In genomic region chr17:87639242-87639641, GRCm38 (mm10) we compare ENCODE assay signal across 14 mouse cellular contexts. TPM values are rescaled to one million over a fixed set of nuclear protein-coding genes. Genes with fewer than 3 reads are reported as not detected.
DNase-seq lines count a peak whose midpoint lies in the region; ATAC-seq lines count a peak whose summit lies in the region.
"Had no signal": no experiment of that assay in that cellular context is flagged by ENCODE, and none has a peak within 500 bp of the region (broad histone marks: within the 10 kb centered on the region; RNA-seq: fewer than 3 reads in every experiment).

No protein-coding gene starts in this region.

- H3K27me3 ChIP-seq in kidney, embryonic 15.5 days, result peaks cover 42% of the 10 kb centered on the region

- no peaks in the 10 kb centered on the region for H3K9me3 ChIP-seq in kidney, embryonic 15.5 days (replicated peaks)
- H3K9me3 ChIP-seq: limb, embryonic 15.5 days; midbrain, embryonic 15.5 days had no signal

- no peak overlapping the region for H3K4me3 ChIP-seq in kidney, embryonic 15.5 days (replicated peaks)
- H3K4me3 ChIP-seq: limb, embryonic 15.5 days; midbrain, embryonic 15.5 days had no signal

- WGBS in kidney, embryonic 15.5 days, result 78% methylated on average over 5 of the region's 5 CpGs

- H3K9ac ChIP-seq in kidney, embryonic 15.5 days, result no peak overlapping the region
- H3K9ac ChIP-seq: limb, embryonic 15.5 days; midbrain, embryonic 15.5 days had no signal

- no peak for DNase-seq in kidney, adult 18-20 months
- DNase-seq in 416B (ENCODE audit: low read depth) (peak; percentile 19), ZHBTc4 (ENCODE audit: low read depth, low spot score) (peak; percentile 64)
- DNase-seq in c-Kit-positive CD71-positive TER-119-positive erythroid progenitor cells, embryonic 14.5 days (ENCODE audit: low spot score), result no peak
- no peak for DNase-seq in thymus, adult 18-20 months
- DNase-seq: heart, postnatal 4 days; kidney, postnatal 4 days; retina, postnatal 1 day; right cerebral cortex, postnatal 4 days had no signal

- H3K4me2 ChIP-seq in kidney, embryonic 15.5 days, result 0 out of 2 replicates have a peak overlapping the region, but pooled peaks have one; percentile 85
- H3K4me2 ChIP-seq: limb, embryonic 15.5 days; midbrain, embryonic 15.5 days had no signal

- H3K4me1 ChIP-seq in kidney, embryonic 15.5 days, result peaks cover 20% of the 10 kb centered on the region

- ATAC-seq in kidney, embryonic 15.5 days (replicated peaks; ENCODE audit: low FRiP score), result no peak
- peak; percentile 59 for ATAC-seq in megakaryocyte, adult 5-6 weeks (ENCODE audit: poor library complexity, severe bottlenecking)
- ATAC-seq in cerebellum, adult (ENCODE audit: insufficient number of reproducible peaks, low FRiP score, low TSS enrichment), result no peak
- ATAC-seq: midbrain, embryonic 15.5 days had no signal

- peaks cover 7% of the 10 kb centered on the region; the same call in 1 of the 2 replicates for H3K36me3 ChIP-seq in kidney, embryonic 15.5 days
- H3K36me3 ChIP-seq: limb, embryonic 15.5 days; midbrain, embryonic 15.5 days had no signal

- H3K27ac ChIP-seq in kidney, embryonic 15.5 days, result no peak overlapping the region
- H3K27ac ChIP-seq: limb, embryonic 15.5 days; midbrain, embryonic 15.5 days had no signal

RNA-seq across cellular contexts. Expression of gene Epcam, which starts 3.5 kb away (rescaled TPM):
- polyA plus RNA-seq in kidney, embryonic 15.5 days (2015; fragmentation: Nextera tagmentation; extraction: Ambion mirVana), result 234 and 258 TPM in 2 replicates
- 0.50 TPM in 1 of 2 replicates, not detected in the other for total RNA-seq in megakaryocyte, adult 5-6 weeks (2015)
- total RNA-seq in megakaryocyte, adult 5-6 weeks (2017), result 1.1 TPM in 1 of 2 replicates, not detected in the other
- total RNA-seq: heart, postnatal 4 days had no signal

RNA-seq across cellular contexts. Expression of gene Msh2, which starts 32.9 kb away (rescaled TPM):
- 94.8 and 95.1 TPM in 2 replicates for polyA plus RNA-seq in kidney, embryonic 15.5 days (2015; fragmentation: Nextera tagmentation; extraction: Ambion mirVana)
- 13.4 and 15.6 TPM in 2 replicates for total RNA-seq in megakaryocyte, adult 5-6 weeks (2015)
- total RNA-seq in megakaryocyte, adult 5-6 weeks (2017), result 30.6 and 31.6 TPM in 2 replicates

Comparison
In these comparisons a context has a peak if more than half of its experiments do, and no peak if none do; other contexts are left out.
1. DNase-seq: peak in 416B (single experiment) and ZHBTc4 (single experiment); none in kidney, adult 18-20 months (single experiment), c-Kit-positive CD71-positive TER-119-positive erythroid progenitor cells, embryonic 14.5 days (single experiment) and thymus, adult 18-20 months (0 of 2).